Mouse (Mus musculus) heart, adult 8-10 months (tissue): Measurements from ENCODE around the gene Mars. TPM values are rescaled to one million over a fixed set of nuclear protein-coding genes. Genes with fewer than 3 reads are reported as not detected.
A peak's percentile ranks its signal among the peaks of the same experiment; 100 is the strongest.
"Not testable (repeated sequence)": the region's sequence is repeated elsewhere in the genome, so short reads cannot be mapped to it uniquely, and the experiment has no call there.

ENCODE experiments used
- DNase-seq: peaks from one replicate; pipeline ENCODE4 v3.0.0; 2022; ENCODE audit warnings: low spot score
- total RNA-seq, 4 experiments: library from RNA; stranded (reverse); gene quantifications; 2 replicates each; pipeline ENCODE4 v1.2.4; 2022

Mars gene
- total RNA-seq, 4 experiments from 2014 or later, result 42.1 to 48.8 (median 45.4) TPM

GRCm38 (mm10) chr10:127312356-127312676, 730 bp upstream of the Mars start:
- peak; percentile 89 for DNase-seq

DNA sequence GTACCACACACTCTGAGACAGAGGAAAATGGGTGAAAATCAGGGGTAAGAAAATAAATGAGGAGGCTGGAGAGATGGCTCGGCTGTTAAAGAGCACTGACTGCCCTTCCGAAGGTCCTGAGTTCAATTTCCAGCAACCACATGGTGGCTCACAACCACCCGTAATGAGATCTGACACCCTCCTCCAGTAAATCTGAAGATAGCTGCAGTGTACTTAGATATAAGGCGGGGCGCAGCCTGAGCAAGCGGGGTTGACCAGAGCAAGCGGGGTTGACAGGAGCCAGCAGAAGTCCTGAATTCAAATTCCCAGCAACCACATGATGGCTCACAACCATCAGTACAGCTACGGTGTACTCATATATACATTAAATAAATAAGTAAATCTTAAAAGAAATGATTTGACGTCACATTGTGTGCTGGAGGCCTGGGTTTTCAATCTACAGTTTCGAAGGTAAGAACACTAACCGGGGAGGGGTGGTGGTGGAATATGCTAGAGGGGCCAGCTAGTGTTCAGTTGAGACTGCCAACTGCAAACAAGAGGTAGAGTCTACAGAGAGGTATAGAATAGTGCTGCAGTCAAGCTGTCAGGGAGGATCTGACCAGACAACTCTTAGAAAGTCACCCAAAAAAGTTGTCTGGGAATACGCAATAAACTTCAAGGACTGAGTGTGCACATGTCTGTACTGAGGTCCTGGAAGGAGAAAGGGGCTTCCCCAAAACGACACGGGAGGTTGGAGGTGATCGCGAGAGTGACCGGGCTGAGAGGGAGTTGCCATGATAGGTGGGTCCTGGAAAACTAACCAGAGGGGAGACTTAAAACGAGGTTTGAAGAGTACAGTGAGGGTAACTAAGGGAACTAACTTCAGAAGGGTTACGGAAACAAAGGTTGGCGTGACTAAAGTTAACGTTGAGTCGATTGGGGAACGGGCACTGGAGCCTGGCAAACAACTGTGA, 787 bp downstream of the Mars start:
- DNase-seq, result no peak

DNA sequence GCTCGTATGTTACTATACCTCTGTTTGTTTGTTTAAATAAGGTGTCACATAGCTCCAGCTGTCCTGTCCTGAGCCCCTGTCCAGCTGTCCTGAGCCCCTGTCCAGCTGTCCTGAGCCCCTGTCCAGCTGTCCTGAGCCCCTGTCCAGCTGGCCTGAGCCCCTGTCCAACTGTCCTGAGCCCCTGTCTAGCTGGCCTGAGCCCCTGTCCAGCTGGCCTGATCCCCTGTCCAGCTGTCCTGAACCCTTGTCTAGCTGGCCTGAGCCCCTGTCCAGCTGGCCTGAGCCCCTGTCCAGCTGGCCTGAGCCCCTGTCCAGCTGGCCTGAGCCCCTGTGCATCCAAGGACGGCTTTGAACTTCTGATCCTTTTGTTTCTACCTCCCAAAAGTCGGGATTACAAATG, 2.4 kb downstream of the Mars start:
- DNase-seq, result not testable (repeated sequence)

GRCm38 (mm10) chr10:127303136-127303535, 8.4 kb downstream of the Mars start:
- no peak for DNase-seq

GRCm38 (mm10) chr10:127300361-127300760, 11.2 kb downstream of the Mars start:
- DNase-seq, result no peak

DNA sequence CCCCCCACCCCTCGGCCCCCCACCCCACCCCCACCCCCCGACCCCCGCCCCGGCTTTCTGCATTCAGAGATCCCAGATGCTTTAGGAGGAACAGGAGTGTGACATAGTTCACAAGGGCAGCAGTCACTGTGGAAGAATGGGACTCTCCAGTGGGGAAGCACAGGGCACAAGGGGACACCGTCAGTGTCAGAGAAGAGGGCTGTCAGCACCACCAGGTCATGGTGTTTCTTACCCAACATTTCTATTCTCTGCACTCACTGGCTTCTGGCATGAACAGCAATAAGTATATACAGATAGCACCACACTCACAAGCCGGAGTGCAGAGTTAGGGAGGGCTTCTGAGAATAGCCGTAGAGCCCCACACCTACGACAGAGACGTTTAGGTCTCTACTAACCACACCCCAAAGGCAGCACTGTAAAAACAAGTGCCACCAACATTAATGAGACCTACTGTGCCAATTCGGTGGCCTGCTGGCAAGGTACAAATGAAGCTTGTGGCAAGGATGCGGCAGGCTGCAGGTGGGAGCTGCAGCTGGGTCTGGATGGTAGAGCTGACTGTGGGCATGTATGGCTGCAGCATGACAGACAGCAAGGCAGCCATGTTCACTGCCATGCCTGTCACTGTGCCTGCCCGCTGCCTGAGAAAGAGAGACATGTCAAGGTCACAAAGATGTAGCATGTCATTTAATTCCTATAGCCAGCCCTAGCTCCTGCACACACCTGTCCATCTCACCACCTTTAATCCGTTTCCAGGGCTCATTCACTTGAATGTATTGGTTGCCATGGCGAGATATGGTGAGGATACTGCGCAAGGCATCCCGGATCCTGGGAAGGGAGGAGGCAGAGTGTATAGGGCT, 14.3 kb downstream of the Mars start:
- DNase-seq, result no peak

- no peak for DNase-seq
Observed at GRCm38 (mm10) chr10:127295986-127296794, 15.4 kb downstream of the Mars start.

DNA sequence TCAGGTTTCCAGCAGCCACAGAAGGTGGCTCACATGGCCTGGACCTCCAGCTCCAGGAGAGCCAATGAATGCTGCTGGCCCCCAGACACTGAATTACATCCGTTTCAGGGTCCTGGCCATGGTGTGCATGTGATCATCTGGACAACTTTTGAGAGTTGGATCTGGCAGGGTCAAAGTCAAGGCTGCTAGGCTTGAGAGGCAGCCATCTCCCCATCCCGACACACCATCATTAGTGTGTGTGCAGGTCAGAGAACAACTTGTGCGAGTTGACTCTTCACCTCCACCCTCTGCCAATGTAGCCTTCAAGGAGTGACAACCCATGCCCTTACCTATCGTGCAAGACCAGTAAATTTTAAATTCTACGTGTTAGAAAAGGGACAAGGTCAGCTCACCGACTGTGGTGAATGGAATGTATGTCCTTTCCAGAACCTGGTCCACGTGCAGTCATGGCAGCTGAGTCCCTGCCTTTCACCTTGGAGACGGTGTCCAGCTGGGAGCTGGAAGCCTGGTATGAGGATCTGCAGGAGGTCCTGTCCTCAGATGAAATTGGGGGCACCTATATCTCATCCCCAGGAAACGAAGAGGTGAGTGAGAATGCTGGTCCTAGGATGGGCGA, 16.6 kb downstream of the Mars start:
- DNase-seq, result no peak

- DNase-seq, result no peak
Observed at GRCm38 (mm10) chr10:127293590-127294113, 17.9 kb downstream of the Mars start.

DNA sequence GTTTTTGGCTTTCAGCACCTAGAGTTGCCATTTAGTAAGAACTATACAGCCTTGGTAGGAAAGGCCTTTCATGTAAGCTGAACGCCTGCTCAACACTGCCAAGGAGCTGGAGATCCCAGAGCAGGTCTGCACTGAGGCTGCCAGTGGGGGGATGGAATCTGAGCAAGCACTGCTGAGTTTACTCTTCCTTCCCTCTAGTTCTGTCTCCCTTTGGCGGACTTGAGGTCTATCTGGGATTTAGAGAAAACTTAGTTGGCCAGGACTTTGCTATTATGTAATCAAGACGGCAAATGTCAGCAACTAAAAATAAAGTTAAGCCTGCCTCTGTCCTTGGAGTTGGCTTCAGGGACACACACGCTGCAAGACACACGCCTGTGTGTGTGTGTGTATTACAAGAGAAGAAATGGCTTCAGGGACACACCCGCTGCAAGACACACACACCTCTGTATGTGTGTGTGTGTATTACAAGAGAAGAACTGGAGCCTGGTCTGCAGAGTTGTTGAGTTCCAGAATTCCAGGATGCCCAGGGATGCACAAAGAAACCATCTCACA, 18.5 kb downstream of the Mars start:
- peak; percentile 76 for DNase-seq

- no peak for DNase-seq
Observed at GRCm38 (mm10) chr10:127291881-127292638, 19.5 kb downstream of the Mars start.

GRCm38 (mm10) chr10:127290930-127291880, 20.4 kb downstream of the Mars start:
- no peak for DNase-seq

GRCm38 (mm10) chr10:127290307-127290929, 21.2 kb downstream of the Mars start:
- DNase-seq, result peak; percentile 100

DNA sequence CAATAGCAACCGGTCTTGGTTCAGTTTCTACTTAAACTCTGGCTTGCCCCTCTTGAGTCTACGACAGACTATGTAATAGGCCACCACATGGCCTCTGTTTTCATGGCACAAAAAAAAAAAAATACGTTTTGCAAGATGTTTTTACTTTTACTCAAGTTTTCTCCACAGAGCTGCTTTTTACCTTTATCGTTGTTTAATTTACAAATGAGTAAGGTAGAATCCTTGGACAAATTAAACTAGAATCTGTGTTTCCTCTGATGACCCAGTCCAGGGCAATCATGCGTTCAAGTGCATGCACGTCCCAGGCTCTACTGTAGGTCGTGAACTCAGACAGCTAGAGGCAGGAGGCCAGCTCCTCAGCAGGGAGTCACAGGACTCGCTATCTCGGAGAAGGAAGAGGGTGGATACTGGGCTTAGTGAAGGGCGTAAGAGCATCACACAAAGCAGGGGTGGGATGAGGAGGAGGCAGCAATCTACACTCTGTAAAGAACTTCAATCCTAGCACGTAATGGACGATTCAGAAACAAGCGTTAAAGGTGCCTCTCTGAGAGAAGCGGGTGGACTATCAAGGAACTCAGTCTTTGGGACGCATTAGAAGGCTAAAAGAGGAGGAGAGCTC, 21.9 kb downstream of the Mars start:
- peak; percentile 79 for DNase-seq

- DNase-seq, result peak; percentile 89
Observed at GRCm38 (mm10) chr10:127288800-127289572, 22.6 kb downstream of the Mars start, which contains the start of gene Mbd6. Mbd6 (minus strand) TSS chr10:127289018.

- DNase-seq, result no peak
Observed at GRCm38 (mm10) chr10:127288328-127288799, 23.2 kb downstream of the Mars start.

GRCm38 (mm10) chr10:127287936-127288293, 23.7 kb downstream of the Mars start:
- DNase-seq, result no peak
